Mouse (Mus musculus) heart, embryonic 13.5 days (tissue): Measurements from ENCODE around the gene Ywhag. TPM values are rescaled to one million over a fixed set of nuclear protein-coding genes. Genes with fewer than 3 reads are reported as not detected.

ENCODE experiments used
- ATAC-seq: fragments of 200-750 bp; cut with Nextera tagmentation; 2 replicates; pipeline ENCODE4 v1.8.0; 2017; ENCODE audit warnings: moderate TSS enrichment; ENCODE audit not compliant: insufficient number of reproducible peaks, low FRiP score, low TSS enrichment; ENCODE audit errors: extremely low read depth
- H3K27ac ChIP-seq: fragments of 300-500 bp; sonication (generic); replicated peaks from 2 replicates; pipeline ENCODE4 v1.5.1; 2015; ENCODE audit warnings: moderate library complexity, mild to moderate bottlenecking, inconsistent platforms
- H3K27me3 ChIP-seq: fragments of 300-500 bp; sonication (generic); replicated peaks from 2 replicates; pipeline ENCODE4 v1.6.1; 2015; ENCODE audit warnings: mild to moderate bottlenecking, inconsistent platforms
- H3K36me3 ChIP-seq: fragments of 300-500 bp; sonication (generic); 2 replicates; pipeline ENCODE4 v1.6.1; 2015; ENCODE audit warnings: mild to moderate bottlenecking, inconsistent platforms
- H3K4me1 ChIP-seq: fragments of 300-500 bp; sonication (generic); 2 replicates; pipeline ENCODE4 v1.6.1; 2015; ENCODE audit warnings: inconsistent platforms
- H3K4me2 ChIP-seq: fragments of 300-500 bp; sonication (generic); 2 replicates; pipeline ENCODE4 v1.6.1; 2015; ENCODE audit warnings: inconsistent platforms, mild to moderate bottlenecking, moderate library complexity
- H3K4me3 ChIP-seq: fragments of 300-500 bp; sonication (generic); 2 replicates; pipeline ENCODE4 v1.5.1; 2015; ENCODE audit warnings: moderate library complexity, mild to moderate bottlenecking, inconsistent platforms
- H3K9ac ChIP-seq: fragments of 300-500 bp; sonication (generic); 2 replicates; pipeline ENCODE4 v1.6.1; 2015; ENCODE audit warnings: inconsistent platforms, mild to moderate bottlenecking, moderate library complexity
- H3K9me3 ChIP-seq: fragments of 300-500 bp; sonication (generic); 2 replicates; pipeline ENCODE4 v1.6.1; 2016; ENCODE audit warnings: inconsistent platforms
- WGBS: fragments of 180-500 bp; shearing (Covaris S2); methylation state at CpG from one replicate; pipeline ENCODE4 v1.1.7; 2015; ENCODE audit warnings: mixed read lengths; 5-methylcytosine and 5-hydroxymethylcytosine counted together
- polyA plus RNA-seq: library from polyadenylated mRNA; unstranded; fragments of >200 nt; fragmentation: Nextera tagmentation; extraction: Ambion mirVana; gene quantifications from 2 replicates; pipeline ENCODE4 v1.2.1, GENCODE M21; 2015

Ywhag gene
- polyA plus RNA-seq, 1 experiment from 2014 or later, result 157 TPM

DNA sequence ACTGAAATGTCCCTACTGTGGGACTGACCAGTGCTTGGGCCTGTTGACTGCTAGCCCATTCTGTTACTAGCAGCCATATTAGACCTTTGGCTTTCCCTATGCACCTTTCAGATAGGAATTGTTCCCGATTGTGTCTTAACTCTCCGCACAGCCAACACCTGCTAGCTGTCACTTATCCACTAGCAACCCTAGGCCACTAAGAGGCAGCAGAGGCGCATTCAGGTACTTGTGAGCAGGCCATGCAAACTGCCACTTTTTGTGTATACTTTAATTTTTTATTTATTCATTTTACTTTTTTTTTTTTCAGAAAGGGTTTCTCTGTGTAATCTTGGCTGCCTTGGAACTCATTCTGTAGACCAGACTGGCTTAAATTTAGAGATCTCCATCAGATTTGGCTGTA lies 33.7 kb downstream of the Ywhag start:
- no peak overlapping the region for H3K4me2 ChIP-seq
- no peak overlapping the region for H3K9ac ChIP-seq
- no peaks in the 10 kb centered on the region for H3K9me3 ChIP-seq
- no peaks in the 10 kb centered on the region for H3K27me3 ChIP-seq
- no peak overlapping the region for H3K4me3 ChIP-seq
- no peak for ATAC-seq
- H3K4me1 ChIP-seq, result peaks cover 20% of the 10 kb centered on the region
- 73% methylated on average over 3 of the region's 3 CpGs for WGBS
- H3K36me3 ChIP-seq, result peaks cover 6% of the 10 kb centered on the region; the same call in 1 of the 2 replicates
- no peak overlapping the region for H3K27ac ChIP-seq

DNA sequence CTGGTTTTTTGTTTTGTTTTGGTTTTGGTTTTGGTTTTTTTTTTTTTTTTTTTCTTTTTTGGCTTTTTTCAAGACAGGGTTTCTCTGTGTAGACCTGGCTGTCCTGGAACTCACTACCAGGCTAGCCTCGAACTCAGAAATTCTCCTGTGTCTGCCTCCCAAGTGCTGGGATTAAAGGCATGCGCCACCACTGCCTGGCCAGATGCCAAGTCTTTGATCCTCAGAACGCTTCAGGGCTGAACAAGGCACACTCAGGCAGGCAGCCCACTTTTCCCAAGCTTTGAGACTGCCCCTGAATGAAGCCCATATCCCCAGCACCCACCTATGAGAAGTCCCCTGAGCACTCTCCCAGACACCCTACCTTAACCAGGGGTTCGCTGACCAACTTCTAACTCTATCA lies 34.6 kb downstream of the Ywhag start:
- Histone ChIP-seq H3K36me3 (peaks cover 4% of the 10 kb centered on the region; the same call in 1 of the 2 replicates), H3K9ac (no peak overlapping the region), H3K27ac (no peak overlapping the region), H3K4me3 (no peak overlapping the region), H3K27me3 (no peaks in the 10 kb centered on the region), H3K4me1 (peaks cover 15% of the 10 kb centered on the region), H3K4me2 (no peak overlapping the region), H3K9me3 (no peaks in the 10 kb centered on the region)
- 46% methylated on average over 4 of the region's 4 CpGs for WGBS
- ATAC-seq, result no peak

DNA sequence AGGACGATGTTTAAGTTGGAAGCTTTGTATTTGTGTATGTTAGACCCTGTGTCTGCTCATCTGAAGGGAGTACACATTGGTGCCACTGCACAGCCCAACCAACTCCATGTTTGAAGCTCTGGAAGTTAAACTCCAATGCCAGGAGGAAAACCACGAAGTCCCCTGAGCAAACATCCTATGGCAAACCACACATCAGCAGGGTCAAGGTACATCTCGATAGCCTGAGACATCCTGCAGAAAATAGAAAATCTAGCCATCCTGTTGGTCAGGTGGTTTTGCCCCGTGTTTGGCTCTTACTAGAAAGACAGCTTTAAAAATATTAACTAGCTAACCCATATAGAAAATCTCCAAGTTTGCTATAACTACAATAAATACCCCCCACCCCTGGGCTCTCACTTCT lies 35.4 kb downstream of the Ywhag start:
- 72% methylated on average over 4 of the region's 4 CpGs for whole genome bisulfite sequencing
- no peaks in the 10 kb centered on the region for H3K27me3 ChIP-seq
- no peaks in the 10 kb centered on the region for H3K36me3 ChIP-seq
- no peaks in the 10 kb centered on the region for H3K9me3 ChIP-seq
- no peak overlapping the region for H3K9ac ChIP-seq
- no peak overlapping the region for H3K27ac ChIP-seq
- H3K4me1 ChIP-seq, result peaks cover 12% of the 10 kb centered on the region
- no peak for ATAC-seq
- no peak overlapping the region for H3K4me2 ChIP-seq
- no peak overlapping the region for H3K4me3 ChIP-seq

DNA sequence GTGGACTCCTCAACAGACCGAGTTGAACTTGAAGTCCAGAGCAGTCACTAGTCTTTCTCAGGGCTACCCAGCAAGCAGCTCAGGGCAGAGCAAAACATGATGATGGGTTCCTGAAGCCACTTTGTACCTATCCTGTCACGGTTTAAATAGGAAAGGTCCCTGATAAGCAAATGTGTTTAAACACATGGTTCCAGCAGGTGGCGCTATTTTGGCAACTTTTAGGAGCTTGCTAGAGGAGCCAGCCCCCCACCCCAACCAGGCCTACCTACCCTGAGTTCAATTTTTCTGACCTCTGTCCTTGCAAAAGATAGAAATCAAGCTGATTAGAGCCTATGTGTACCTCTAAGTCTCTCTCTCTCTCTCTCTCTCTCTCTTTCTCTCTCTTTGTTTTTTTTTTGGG lies 36.4 kb downstream of the Ywhag start:
- Histone ChIP-seq H3K9ac (no peak overlapping the region), H3K27ac (no peak overlapping the region), H3K4me2 (no peak overlapping the region), H3K36me3 (no peaks in the 10 kb centered on the region), H3K4me3 (no peak overlapping the region), H3K27me3 (no peaks in the 10 kb centered on the region), H3K9me3 (no peaks in the 10 kb centered on the region), H3K4me1 (peaks cover 13% of the 10 kb centered on the region)
- 10% methylated on average over 3 of the region's 3 CpGs for WGBS
- no peak for ATAC-seq

DNA sequence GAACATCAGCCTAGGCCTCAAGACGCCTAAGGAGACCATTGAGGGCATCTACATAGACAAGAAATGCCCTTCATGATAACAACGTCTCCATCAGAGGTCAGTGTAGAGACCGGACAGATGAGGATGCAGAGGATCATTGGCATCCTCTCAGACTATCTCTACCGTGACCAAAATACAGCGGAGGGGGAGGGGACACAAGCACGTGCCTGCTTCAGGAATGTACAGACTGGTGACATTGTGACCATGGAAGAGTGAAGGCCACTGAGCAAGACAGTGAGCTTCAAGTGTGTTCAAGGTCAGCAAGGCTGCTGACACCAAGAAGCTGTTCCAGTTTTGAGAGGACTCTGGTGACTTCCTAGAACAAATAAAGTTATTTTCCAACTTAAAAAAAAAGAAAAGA lies 39.5 kb downstream of the Ywhag start:
- H3K4me1 ChIP-seq, result peaks cover 20% of the 10 kb centered on the region; the same call in 1 of the 2 replicates
- H3K27ac ChIP-seq, result peak overlapping the region; percentile 42; the same call in 1 of the 2 replicates
- no peaks in the 10 kb centered on the region for H3K9me3 ChIP-seq
- no peak overlapping the region for H3K4me3 ChIP-seq
- 40% methylated on average over 6 of the region's 6 CpGs for WGBS
- no peak overlapping the region for H3K9ac ChIP-seq
- no peak for ATAC-seq
- no peaks in the 10 kb centered on the region for H3K36me3 ChIP-seq
- H3K4me2 ChIP-seq, result no peak overlapping the region
- H3K27me3 ChIP-seq, result peaks cover 10% of the 10 kb centered on the region

DNA sequence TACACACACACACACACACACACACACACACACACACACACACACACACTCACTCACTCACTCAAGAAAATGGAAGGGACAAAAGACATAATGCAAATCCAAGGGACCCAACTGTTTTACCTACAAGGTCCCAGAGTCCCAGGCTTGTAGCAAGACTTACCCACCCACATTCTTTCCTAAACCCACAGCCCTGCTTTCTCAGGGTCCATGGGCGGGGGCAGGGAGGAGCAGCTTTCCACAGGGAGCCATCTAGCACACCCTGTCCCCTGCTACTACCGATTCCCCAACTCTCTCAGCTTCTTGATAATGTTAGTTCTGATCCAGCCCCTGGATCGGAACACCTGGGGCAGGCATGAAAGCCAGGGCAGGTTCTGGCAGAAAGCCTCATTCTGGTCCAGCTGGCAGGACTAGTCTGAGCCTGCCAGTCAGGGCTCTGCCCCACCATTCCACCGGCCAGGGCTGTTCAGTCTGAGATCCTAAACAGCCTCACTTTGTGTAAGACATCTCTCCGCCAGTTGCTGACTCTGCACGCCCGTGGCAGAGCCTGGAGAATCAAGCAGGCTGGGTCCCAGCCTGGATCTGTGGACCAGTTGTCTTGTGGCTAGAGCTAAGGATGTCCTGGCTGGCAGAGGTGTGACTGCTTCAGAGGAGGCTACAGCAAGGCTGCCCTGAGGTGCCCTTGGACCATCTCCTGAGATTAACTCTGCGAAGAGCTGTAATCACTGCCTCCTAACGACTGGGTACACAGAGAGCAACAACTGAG lies 41.6 kb downstream of the Ywhag start:
- Histone ChIP-seq H3K4me2 (no peak overlapping the region), H3K9ac (peak overlapping the region; percentile 37; the same call in 1 of the 2 replicates), H3K27ac (0 out of 2 replicates have a peak overlapping the region, but pooled peaks have one; percentile 36), H3K4me1 (peaks cover 20% of the 10 kb centered on the region; the same call in 1 of the 2 replicates), H3K4me3 (no peak overlapping the region), H3K9me3 (no peaks in the 10 kb centered on the region), H3K27me3 (peaks cover 10% of the 10 kb centered on the region), H3K36me3 (no peaks in the 10 kb centered on the region)
- WGBS, result 37% methylated on average over 9 of the region's 9 CpGs
- no peak for ATAC-seq

DNA sequence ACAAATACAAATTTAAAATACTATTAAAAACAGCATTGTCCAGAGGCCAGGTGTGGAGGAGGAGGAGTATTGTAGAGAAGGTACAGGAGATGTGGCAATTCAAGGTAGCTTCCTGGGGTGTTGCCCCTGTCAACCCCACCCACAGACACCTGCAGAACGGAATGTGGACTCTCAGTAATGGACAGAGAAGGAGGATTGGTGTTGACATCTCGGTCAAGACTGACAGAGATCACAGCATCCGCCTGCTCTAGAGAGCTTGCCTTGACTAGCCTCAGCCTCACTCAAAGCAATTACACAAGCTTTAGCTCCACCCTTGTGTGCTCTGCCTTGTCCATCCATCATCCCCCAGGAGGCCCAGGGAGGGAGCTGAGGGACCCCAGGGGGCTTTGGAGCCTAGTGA lies 43.5 kb downstream of the Ywhag start:
- H3K27me3 ChIP-seq, result peaks cover 10% of the 10 kb centered on the region
- WGBS, result 57% methylated on average over 3 of the region's 3 CpGs
- no peak overlapping the region for H3K27ac ChIP-seq
- ATAC-seq, result no peak
- H3K4me3 ChIP-seq, result no peak overlapping the region
- H3K4me2 ChIP-seq, result no peak overlapping the region
- H3K4me1 ChIP-seq, result peaks cover 24% of the 10 kb centered on the region; the same call in 1 of the 2 replicates
- no peak overlapping the region for H3K9ac ChIP-seq
- H3K36me3 ChIP-seq, result no peaks in the 10 kb centered on the region
- no peaks in the 10 kb centered on the region for H3K9me3 ChIP-seq

DNA sequence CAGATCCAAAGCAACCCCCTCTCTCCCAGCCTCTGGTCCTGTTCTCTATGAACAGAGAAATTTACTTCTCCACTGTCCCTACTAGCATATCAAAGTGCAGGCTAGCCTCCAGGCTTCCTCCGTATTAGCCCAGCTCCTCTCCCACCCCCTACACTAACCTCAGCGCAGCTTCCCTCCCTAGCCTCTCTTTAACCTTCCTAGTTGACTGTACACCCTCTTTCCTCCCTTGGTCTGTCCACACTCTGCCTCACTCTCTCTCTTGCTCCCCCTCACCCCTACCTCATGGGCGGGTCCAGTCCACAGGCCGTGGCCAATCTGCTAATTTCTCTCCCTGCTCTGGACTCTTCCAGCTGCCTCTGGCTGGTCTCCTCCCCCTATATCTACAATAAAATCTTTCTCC lies 44.1 kb downstream of the Ywhag start:
- Histone ChIP-seq H3K4me1 (peaks cover 24% of the 10 kb centered on the region; the same call in 1 of the 2 replicates), H3K27me3 (peaks cover 10% of the 10 kb centered on the region), H3K9ac (no peak overlapping the region), H3K27ac (no peak overlapping the region), H3K4me3 (no peak overlapping the region), H3K36me3 (no peaks in the 10 kb centered on the region), H3K9me3 (no peaks in the 10 kb centered on the region), H3K4me2 (no peak overlapping the region)
- 48% methylated on average over 4 of the region's 4 CpGs for WGBS
- ATAC-seq, result no peak

DNA sequence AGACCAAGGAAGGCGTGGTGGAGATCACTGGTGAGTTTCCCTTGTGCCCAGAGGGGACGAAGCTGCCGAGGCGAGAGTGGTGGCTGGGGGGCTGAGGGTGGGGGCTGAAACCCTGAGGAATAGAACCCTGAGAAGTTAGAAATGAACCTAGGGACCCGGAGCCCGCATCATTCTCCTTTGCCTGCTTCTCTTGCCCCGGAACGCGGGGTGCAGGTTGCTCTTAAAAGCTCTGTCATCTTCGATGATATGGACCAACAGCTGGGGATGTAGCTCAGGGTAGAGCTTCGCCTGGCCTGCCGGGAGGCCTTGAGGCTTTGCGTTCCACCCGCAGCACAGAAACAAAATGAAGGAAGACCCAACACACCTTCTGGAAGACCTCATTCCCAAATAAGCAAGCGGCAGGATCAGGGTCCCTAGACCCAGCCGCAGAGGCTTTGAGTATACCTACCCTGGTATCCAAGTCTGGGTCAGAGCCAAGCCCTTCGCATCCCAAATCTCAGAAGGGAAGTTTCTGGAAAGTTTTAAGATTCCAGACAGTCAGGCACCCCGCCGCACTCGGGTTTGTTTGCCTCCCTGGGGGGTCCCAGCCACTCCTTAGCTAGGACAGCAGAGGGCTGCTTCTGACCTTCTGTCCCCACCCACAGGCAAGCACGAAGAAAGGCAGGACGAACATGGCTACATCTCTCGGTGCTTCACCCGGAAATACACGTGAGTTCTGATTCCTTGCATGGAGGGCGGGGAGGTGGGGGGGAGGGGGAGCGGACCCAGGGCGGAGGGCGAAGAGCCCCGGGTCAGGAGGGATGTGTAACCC lies 45.8 kb downstream of the Ywhag start:
- 2% methylated on average over 30 of the region's 30 CpGs for WGBS
- Histone ChIP-seq H3K4me3 (peak overlapping the region; percentile 74), H3K4me2 (peak overlapping the region; percentile 75), H3K36me3 (no peaks in the 10 kb centered on the region), H3K27ac (peak overlapping the region; percentile 86), H3K27me3 (peaks cover 10% of the 10 kb centered on the region), H3K4me1 (peaks cover 18% of the 10 kb centered on the region; the same call in 1 of the 2 replicates), H3K9ac (peak overlapping the region; percentile 94), H3K9me3 (no peaks in the 10 kb centered on the region)
- ATAC-seq, result no peak

DNA sequence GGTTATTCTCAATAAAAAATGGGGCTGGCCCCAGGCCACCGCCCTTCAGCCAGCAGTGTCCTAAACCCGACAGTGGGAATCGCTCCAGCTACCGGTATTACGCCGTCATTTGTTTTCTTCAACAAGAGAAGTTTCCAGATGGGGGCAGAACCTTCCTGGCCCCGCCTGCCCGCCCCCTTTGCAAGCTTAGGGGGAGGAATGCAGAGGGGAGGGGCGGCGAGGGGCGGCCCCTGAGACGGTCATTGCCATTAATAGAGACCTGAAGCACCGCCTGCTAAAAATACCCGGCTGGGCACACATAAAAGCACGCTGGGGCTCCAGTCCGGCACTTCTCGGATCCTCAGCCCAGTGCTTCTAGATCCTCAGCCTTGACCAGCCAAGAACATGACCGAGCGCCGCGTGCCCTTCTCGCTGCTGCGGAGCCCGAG lies 46.7 kb downstream of the Ywhag start, which contains the start of gene Hspb1:
Hspb1 (plus strand) TSS at position 245 of the 428 bp plus-strand sequence.
- ATAC-seq, result peak; percentile 77
- H3K4me2 ChIP-seq, result peak within 1 kb of the TSS; percentile 75
- peak within 1 kb of the TSS; percentile 87 for H3K27ac ChIP-seq
- no peaks in the 10 kb centered on the region for H3K36me3 ChIP-seq
- peaks cover 9% of the 10 kb centered on the region; the same call in 1 of the 2 replicates for H3K4me1 ChIP-seq
- peaks cover 10% of the 10 kb centered on the region for H3K27me3 ChIP-seq
- WGBS, result under 1% methylated on average over 24 of the region's 24 CpGs
- H3K4me3 ChIP-seq, result peak within 1 kb of the TSS; percentile 74
- peak within 1 kb of the TSS; percentile 94 for H3K9ac ChIP-seq
- no peaks in the 10 kb centered on the region for H3K9me3 ChIP-seq

DNA sequence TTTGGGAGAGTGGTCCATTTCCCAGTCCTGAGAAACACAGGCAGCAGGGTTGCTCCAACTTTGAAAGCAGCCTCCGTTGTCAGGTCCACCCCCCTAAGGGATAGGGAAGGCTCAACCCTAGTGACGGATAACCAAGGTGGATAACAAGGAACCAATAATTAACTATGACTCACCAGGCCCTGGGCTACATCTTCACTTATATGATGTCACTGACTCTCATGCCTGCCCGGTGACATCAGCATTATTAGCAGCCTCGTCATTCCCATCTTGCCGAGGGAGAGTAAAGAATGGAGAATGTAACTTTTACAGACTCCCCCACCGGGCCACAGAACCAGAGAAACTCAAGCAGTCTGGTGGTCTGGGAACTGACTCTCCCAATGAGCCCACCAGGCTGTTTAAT lies 49.8 kb downstream of the Ywhag start:
- 49% methylated on average over 6 of the region's 6 CpGs for WGBS
- no peak overlapping the region for H3K9ac ChIP-seq

More for the DNA sequence above, 49.8 kb downstream of the Ywhag start:
- H3K4me2 ChIP-seq, result no peak overlapping the region
- ATAC-seq, result no peak
- no peak overlapping the region for H3K4me3 ChIP-seq
- H3K36me3 ChIP-seq, result no peaks in the 10 kb centered on the region
- H3K27me3 ChIP-seq, result no peaks in the 10 kb centered on the region
- no peak overlapping the region for H3K27ac ChIP-seq
- H3K9me3 ChIP-seq, result no peaks in the 10 kb centered on the region
- H3K4me1 ChIP-seq, result peaks cover 11% of the 10 kb centered on the region
